Mouse (Mus musculus): ENCODE measurements around the gene Stpg3. TPM values are rescaled to one million over a fixed set of nuclear protein-coding genes. Genes with fewer than 3 reads are reported as not detected.

Stpg3 gene
- polyA plus RNA-seq, 1 experiment, result not detected

- Histone ChIP-seq H3K36me3 (ENCODE audit: control insufficient read depth, insufficient read depth) (peaks cover 24% of the 10 kb centered on the region), H3K79me2 (ENCODE audit: control insufficient read depth, insufficient read depth) (peaks cover 19% of the 10 kb centered on the region), H3ac (ENCODE audit: control insufficient read depth, insufficient read length, low read depth) (peak overlapping the region; percentile 84), H3K79me3 (ENCODE audit: low read depth) (peaks cover 9% of the 10 kb centered on the region), H3K27me3 (ENCODE audit: control insufficient read depth, insufficient read depth, insufficient read length) (peaks cover 2% of the 10 kb centered on the region), H3K4me3 (ENCODE audit: insufficient read depth, poor library complexity, severe bottlenecking) (peak overlapping the region; percentile 99)
- TF ChIP-seq MYOD1 (IDR thresholded peaks at IDR 0.05; ENCODE audit: control insufficient read depth, insufficient read length, low read depth) (no peak), CEBPB (IDR thresholded peaks at IDR 0.05; ENCODE audit: low read depth) (no peak), FOSL1 (IDR thresholded peaks at IDR 0.05; ENCODE audit: insufficient read depth, low read length, poor library complexity, severe bottlenecking) (no peak), USF1 (IDR thresholded peaks at IDR 0.05; ENCODE audit: low read depth) (no peak)
These were observed 10.6 kb upstream of the Stpg3 start for GRCm38 (mm10) chr2:25224766-25225752.

GRCm38 (mm10) chr2:25224492-25224765, 10.0 kb upstream of the Stpg3 start, which contains the start of gene Tubb4b:
Gene Tubb4b, minus strand, starts transcription at chr2:25224702.
- H3K27me3 ChIP-seq (ENCODE audit: control insufficient read depth, insufficient read depth, insufficient read length), result no peaks in the 10 kb centered on the region
- H3K36me3 ChIP-seq (ENCODE audit: control insufficient read depth, insufficient read depth), result peaks cover 24% of the 10 kb centered on the region
- TF ChIP-seq MYOG (IDR thresholded peaks at IDR 0.05; ENCODE audit: control insufficient read depth, extremely low read depth, insufficient read length) (no peak), USF1 (IDR thresholded peaks at IDR 0.05; ENCODE audit: low read depth) (no peak), FOSL1 (IDR thresholded peaks at IDR 0.05; ENCODE audit: insufficient read depth, low read length, poor library complexity, severe bottlenecking) (no peak), CTCF (IDR thresholded peaks at IDR 0.05; ENCODE audit: control insufficient read depth, insufficient read depth, insufficient read length) (no peak), MAX (IDR thresholded peaks at IDR 0.05) (no peak), MYOD1 (IDR thresholded peaks at IDR 0.05; ENCODE audit: control insufficient read depth, insufficient read length, low read depth) (no peak), CEBPB (IDR thresholded peaks at IDR 0.05; ENCODE audit: low read depth) (no peak)
- peaks cover 19% of the 10 kb centered on the region for H3K79me2 ChIP-seq (ENCODE audit: control insufficient read depth, insufficient read depth)
- peaks cover 9% of the 10 kb centered on the region for H3K79me3 ChIP-seq (ENCODE audit: low read depth)
- peak within 1 kb of the TSS; percentile 89 for H3ac ChIP-seq (ENCODE audit: control insufficient read depth, insufficient read length, low read depth)
- peak within 1 kb of the TSS; percentile 99 for H3K4me3 ChIP-seq (ENCODE audit: insufficient read depth, poor library complexity, severe bottlenecking)

- TF ChIP-seq MYOG (IDR thresholded peaks at IDR 0.05; ENCODE audit: control insufficient read depth, extremely low read depth, insufficient read length), result no peak
- TF ChIP-seq USF1 (IDR thresholded peaks at IDR 0.05; ENCODE audit: low read depth), result no peak
- peak; percentile 51 for TF ChIP-seq MAX (IDR thresholded peaks at IDR 0.05)
- no peak for TF ChIP-seq CTCF (IDR thresholded peaks at IDR 0.05; ENCODE audit: control insufficient read depth, insufficient read depth, insufficient read length)
- no peak for TF ChIP-seq FOSL1 (IDR thresholded peaks at IDR 0.05; ENCODE audit: insufficient read depth, low read length, poor library complexity, severe bottlenecking)
- TF ChIP-seq CEBPB (IDR thresholded peaks at IDR 0.05; ENCODE audit: low read depth), result no peak
- TF ChIP-seq MYOD1 (IDR thresholded peaks at IDR 0.05; ENCODE audit: control insufficient read depth, insufficient read length, low read depth), result no peak
- no peaks in the 10 kb centered on the region for H3K27me3 ChIP-seq (ENCODE audit: control insufficient read depth, insufficient read depth, insufficient read length)
- H3K79me3 ChIP-seq (ENCODE audit: low read depth), result peaks cover 9% of the 10 kb centered on the region
- H3K36me3 ChIP-seq (ENCODE audit: control insufficient read depth, insufficient read depth), result peaks cover 24% of the 10 kb centered on the region
- peak overlapping the region; percentile 89 for H3ac ChIP-seq (ENCODE audit: control insufficient read depth, insufficient read length, low read depth)
- H3K79me2 ChIP-seq (ENCODE audit: control insufficient read depth, insufficient read depth), result peaks cover 19% of the 10 kb centered on the region
- H3K4me3 ChIP-seq (ENCODE audit: insufficient read depth, poor library complexity, severe bottlenecking), result peak overlapping the region; percentile 99
These were observed 9.4 kb upstream of the Stpg3 start for GRCm38 (mm10) chr2:25223681-25224491.

- peaks cover 24% of the 10 kb centered on the region for H3K36me3 ChIP-seq (ENCODE audit: control insufficient read depth, insufficient read depth)
- H3K79me2 ChIP-seq (ENCODE audit: control insufficient read depth, insufficient read depth), result peaks cover 19% of the 10 kb centered on the region
- no peak for TF ChIP-seq CEBPB (IDR thresholded peaks at IDR 0.05; ENCODE audit: low read depth)
- no peak for TF ChIP-seq MAX (IDR thresholded peaks at IDR 0.05)
- TF ChIP-seq USF1 (IDR thresholded peaks at IDR 0.05; ENCODE audit: low read depth), result no peak
- no peak for TF ChIP-seq CTCF (IDR thresholded peaks at IDR 0.05; ENCODE audit: control insufficient read depth, insufficient read depth, insufficient read length)
- no peak for TF ChIP-seq MYOD1 (IDR thresholded peaks at IDR 0.05; ENCODE audit: control insufficient read depth, insufficient read length, low read depth)
- TF ChIP-seq MYOG (IDR thresholded peaks at IDR 0.05; ENCODE audit: control insufficient read depth, extremely low read depth, insufficient read length), result no peak
- no peak for TF ChIP-seq FOSL1 (IDR thresholded peaks at IDR 0.05; ENCODE audit: insufficient read depth, low read length, poor library complexity, severe bottlenecking)
- peaks cover 9% of the 10 kb centered on the region for H3K79me3 ChIP-seq (ENCODE audit: low read depth)
- no peak overlapping the region for H3K4me3 ChIP-seq (ENCODE audit: insufficient read depth, poor library complexity, severe bottlenecking)
- no peak overlapping the region for H3ac ChIP-seq (ENCODE audit: control insufficient read depth, insufficient read length, low read depth)
- no peaks in the 10 kb centered on the region for H3K27me3 ChIP-seq (ENCODE audit: control insufficient read depth, insufficient read depth, insufficient read length)
These were observed 6.9 kb upstream of the Stpg3 start for GRCm38 (mm10) chr2:25221331-25221772.

- Histone ChIP-seq H3ac (ENCODE audit: control insufficient read depth, insufficient read length, low read depth) (no peak within 1 kb of the TSS), H3K36me3 (ENCODE audit: control insufficient read depth, insufficient read depth) (peaks cover 19% of the 10 kb centered on the region), H3K79me3 (ENCODE audit: low read depth) (peaks cover 4% of the 10 kb centered on the region), H3K4me3 (ENCODE audit: insufficient read depth, poor library complexity, severe bottlenecking) (no peak within 1 kb of the TSS), H3K27me3 (ENCODE audit: control insufficient read depth, insufficient read depth, insufficient read length) (no peaks in the 10 kb centered on the region), H3K79me2 (ENCODE audit: control insufficient read depth, insufficient read depth) (peaks cover 9% of the 10 kb centered on the region)
- TF ChIP-seq CEBPB (IDR thresholded peaks at IDR 0.05; ENCODE audit: low read depth), result no peak
- TF ChIP-seq MAX (IDR thresholded peaks at IDR 0.05), result no peak
- TF ChIP-seq FOSL1 (IDR thresholded peaks at IDR 0.05; ENCODE audit: insufficient read depth, low read length, poor library complexity, severe bottlenecking), result no peak
- TF ChIP-seq CTCF (IDR thresholded peaks at IDR 0.05; ENCODE audit: control insufficient read depth, insufficient read depth, insufficient read length), result no peak
- no peak for TF ChIP-seq USF1 (IDR thresholded peaks at IDR 0.05; ENCODE audit: low read depth)
- no peak for TF ChIP-seq MYOG (IDR thresholded peaks at IDR 0.05; ENCODE audit: control insufficient read depth, extremely low read depth, insufficient read length)
- no peak for TF ChIP-seq MYOD1 (IDR thresholded peaks at IDR 0.05; ENCODE audit: control insufficient read depth, insufficient read length, low read depth)
These were observed 4.0 kb upstream of the Stpg3 start, which contains the start of gene Fam166a for GRCm38 (mm10) chr2:25218445-25218844. Gene Fam166a, plus strand, starts transcription at chr2:25218745.

Data from C2C12 (cell line).